Mouse (Mus musculus): Measurements from ENCODE around the gene Cfap61. TPM values are rescaled to one million over a fixed set of nuclear protein-coding genes. Genes with fewer than 3 reads are reported as not detected.

Gene Cfap61
- total RNA-seq, 2 experiments from 2014 or later = 3.8 to 3.9 TPM

- intact Hi-C loops (cut with DNase I) = loop anchor here (10.0 kb wide), 1 partner anchor 161 kb away; no protein-coding TSS in a partner anchor
- no peak for DNase-seq (ENCODE audit: extremely low spot score in 1 of 2, low spot score in 2 of 2)
Measured at GRCm38 (mm10) chr2:146224141-146224540, 289.6 kb downstream of the Cfap61 start.

DNA sequence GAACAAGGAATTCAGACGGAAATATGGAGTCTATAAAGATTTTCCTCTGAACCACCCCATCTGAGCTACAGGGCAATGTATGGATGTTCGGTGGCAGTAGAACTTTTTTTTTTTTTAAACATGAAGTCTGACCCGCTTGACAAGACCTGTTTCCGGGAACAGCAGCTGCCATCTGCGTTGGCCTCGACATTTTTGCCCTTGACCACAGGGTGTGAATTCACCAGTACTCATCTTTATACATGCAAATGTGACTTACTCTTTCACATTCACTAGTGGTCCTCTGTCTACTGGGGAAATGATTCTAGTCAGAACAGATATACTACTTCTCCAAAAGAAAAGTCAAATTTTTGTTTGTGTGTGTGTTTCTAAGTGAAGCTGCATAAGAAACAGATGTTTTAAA, 291.2 kb downstream of the Cfap61 start:
- no peak for DNase-seq (ENCODE audit: extremely low spot score in 1 of 2, low spot score in 2 of 2)
- intact Hi-C loops (cut with DNase I) = loop anchor here (10.0 kb wide), 1 partner anchor 159 kb away; no protein-coding TSS in a partner anchor

DNA sequence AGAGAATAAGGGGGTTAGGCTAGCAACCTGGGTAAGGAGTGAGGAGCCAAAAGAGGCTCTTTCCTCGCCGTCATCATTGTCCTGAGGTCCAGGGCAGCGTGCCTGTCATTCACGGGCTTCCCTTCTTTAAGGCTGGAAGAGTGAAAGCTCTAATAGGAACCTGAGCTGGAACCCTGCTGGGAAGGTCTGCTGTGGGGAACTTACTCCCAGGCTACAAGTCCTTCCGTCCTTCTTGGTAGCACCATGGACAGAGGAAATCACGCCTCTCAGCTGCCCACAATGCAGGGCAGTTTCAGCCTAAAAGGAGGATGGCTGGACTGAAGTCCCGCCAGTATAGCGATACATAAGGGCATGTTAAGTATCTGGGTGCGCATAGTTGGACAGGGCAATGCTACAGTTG, 291.9 kb downstream of the Cfap61 start:
- intact Hi-C loops (cut with DNase I) = loop anchor here (10.0 kb wide), 1 partner anchor 158 kb away; no protein-coding TSS in a partner anchor
- no peak for DNase-seq (ENCODE audit: extremely low spot score in 1 of 2, low spot score in 2 of 2)

DNA sequence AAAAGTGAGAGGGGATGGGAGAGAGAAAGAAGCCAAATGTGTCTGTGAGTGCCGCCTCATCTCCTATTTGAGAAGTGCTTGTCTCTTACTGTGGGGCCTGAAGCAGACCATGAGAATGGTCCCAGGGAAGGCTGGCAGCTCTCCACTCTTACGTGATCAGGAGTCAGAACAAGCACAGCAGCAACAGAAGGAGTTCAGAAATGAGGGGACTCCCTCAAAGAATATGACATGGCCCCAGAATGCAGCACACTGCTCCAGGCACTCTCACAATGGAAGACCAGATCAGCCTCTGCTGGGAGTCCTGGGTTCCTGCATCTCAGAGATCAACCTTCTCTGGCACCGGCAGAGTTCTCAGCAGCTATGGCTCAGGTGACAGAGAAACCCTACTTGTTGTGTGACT, 293.1 kb downstream of the Cfap61 start:
- intact Hi-C loops (cut with DNase I) = loop anchor here (10.0 kb wide), 1 partner anchor 157 kb away; no protein-coding TSS in a partner anchor
- DNase-seq (ENCODE audit: extremely low spot score in 1 of 2, low spot score in 2 of 2) = no peak

DNA sequence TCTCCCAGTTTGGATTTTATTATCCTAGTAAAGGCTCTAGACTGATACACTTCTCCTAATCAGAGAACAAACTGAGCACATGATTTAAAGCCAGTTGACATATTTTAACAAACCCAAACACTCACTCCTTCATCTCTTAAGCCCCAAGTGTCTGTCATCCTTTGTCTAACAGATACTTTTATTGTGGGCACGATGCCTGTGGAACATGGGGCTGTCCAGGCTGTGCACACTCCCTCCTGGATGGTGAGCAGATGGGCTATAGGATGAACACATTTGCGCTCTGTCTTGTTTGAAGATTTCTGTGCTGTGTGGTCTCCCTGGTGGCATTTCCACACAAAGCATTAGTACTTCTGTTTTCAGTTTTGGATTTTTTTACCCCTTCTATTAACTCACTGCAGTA, 293.9 kb downstream of the Cfap61 start:
- no peak for DNase-seq (ENCODE audit: extremely low spot score in 1 of 2, low spot score in 2 of 2)
- intact Hi-C loops (cut with DNase I) = loop anchor here (10.0 kb wide), 1 partner anchor 156 kb away; no protein-coding TSS in a partner anchor

DNA sequence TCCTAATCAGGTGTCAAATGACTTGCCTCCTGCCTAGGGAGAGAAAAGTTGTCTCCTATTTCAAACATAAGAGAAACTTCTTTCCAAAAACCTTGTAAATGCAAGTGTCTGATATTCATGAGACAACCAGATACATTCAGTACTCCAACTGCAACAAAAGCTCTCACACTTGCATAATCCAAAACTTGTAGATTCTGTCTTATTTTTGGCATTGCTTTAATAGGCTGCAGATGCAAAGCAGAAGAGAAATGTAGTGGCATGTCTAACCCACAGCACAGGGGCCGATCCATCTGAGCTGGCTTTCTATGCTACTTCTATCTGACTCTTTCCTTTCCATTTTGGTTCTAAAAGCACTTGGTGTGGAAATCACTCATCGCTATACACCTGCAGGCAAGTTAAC, 296.9 kb downstream of the Cfap61 start:
- intact Hi-C loops (cut with DNase I) = no loop called here
- DNase-seq (ENCODE audit: extremely low spot score in 1 of 2, low spot score in 2 of 2) = no peak

- intact Hi-C loops (cut with DNase I) = no loop called here
Measured at GRCm38 (mm10) chr2:146239196-146239747, 304.7 kb downstream of the Cfap61 start.

GRCm38 (mm10) chr2:146244049-146244448, 309.5 kb downstream of the Cfap61 start:
- intact Hi-C loops (cut with DNase I) = no loop called here
- no peak for DNase-seq (ENCODE audit: extremely low spot score in 1 of 2, low spot score in 2 of 2)

More at GRCm38 (mm10) chr2:146239196-146239747, 304.7 kb downstream of the Cfap61 start:
- DNase-seq (ENCODE audit: extremely low spot score in 1 of 2, low spot score in 2 of 2) = no peak

- intact Hi-C loops (cut with DNase I) = no loop called here
- no peak for DNase-seq (ENCODE audit: extremely low spot score in 1 of 2, low spot score in 2 of 2)
Measured at GRCm38 (mm10) chr2:146245401-146245800, 310.8 kb downstream of the Cfap61 start.

DNA sequence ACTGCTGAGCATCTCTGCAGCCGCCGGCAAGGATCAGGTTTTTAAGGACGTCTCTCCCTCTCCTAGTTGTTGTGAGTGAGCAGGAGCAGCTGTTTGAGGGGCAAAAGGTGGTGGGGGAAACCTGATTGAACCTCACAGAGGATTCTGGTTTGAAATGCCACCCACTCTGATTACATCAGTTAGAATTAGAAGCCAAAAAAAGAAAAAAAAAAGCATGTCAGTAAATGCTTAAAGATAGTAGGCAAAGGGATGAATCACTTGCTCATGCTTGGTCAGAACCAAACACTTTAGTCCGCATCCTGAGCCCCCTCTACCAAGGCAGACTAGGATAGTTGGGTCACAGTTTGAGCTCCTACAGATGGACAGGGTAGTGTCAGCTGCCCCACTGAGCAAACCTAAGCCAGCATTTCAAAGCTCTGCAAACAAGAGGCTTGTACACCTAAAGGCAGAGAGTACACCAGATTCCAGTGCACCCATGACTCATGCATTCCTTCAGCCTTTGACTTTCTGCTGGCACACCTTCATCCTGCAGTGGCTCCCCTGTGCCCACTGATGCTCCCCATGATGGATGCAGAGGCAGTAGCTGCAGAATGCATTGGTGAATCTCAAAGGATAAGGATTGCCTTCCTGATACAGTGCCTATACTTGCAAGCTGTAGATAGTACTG, 312.0 kb downstream of the Cfap61 start:
- intact Hi-C loops (cut with DNase I) = no loop called here
- DNase-seq (ENCODE audit: extremely low spot score in 1 of 2, low spot score in 2 of 2) = no peak

DNA sequence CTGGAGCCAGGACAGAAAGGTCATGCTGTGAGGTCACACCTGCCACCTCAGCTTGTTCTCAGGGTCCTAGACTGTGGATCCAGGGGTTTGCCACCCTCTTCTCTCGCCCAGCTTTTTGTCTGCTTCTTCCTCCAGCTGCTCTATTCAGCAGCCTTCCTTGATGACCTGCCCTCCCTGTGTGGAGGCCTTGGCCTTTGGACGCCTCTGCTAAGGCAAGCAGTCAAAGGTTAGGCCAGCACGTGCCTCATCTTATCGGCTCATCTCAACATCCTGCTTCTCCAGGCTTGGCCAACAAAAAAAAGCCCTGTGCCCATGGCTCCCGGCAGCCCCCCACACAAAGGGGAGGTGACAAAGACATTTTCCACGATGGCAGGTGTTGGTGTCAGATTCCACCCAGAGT, 313.0 kb downstream of the Cfap61 start:
- intact Hi-C loops (cut with DNase I) = no loop called here
- DNase-seq (ENCODE audit: extremely low spot score in 1 of 2, low spot score in 2 of 2) = no peak

- DNase-seq (ENCODE audit: extremely low spot score in 1 of 2, low spot score in 2 of 2) = no peak
- intact Hi-C loops (cut with DNase I) = no loop called here
Measured at GRCm38 (mm10) chr2:146249033-146249432, 314.4 kb downstream of the Cfap61 start.

- intact Hi-C loops (cut with DNase I) = no loop called here
- DNase-seq (ENCODE audit: extremely low spot score in 1 of 2, low spot score in 2 of 2) = peak in 1 of 2 experiments; percentile 34
Measured at GRCm38 (mm10) chr2:146250236-146250904, 315.8 kb downstream of the Cfap61 start.

- DNase-seq (ENCODE audit: extremely low spot score in 1 of 2, low spot score in 2 of 2) = no peak
- intact Hi-C loops (cut with DNase I) = no loop called here
Measured at GRCm38 (mm10) chr2:146254387-146254786, 319.8 kb downstream of the Cfap61 start.

GRCm38 (mm10) chr2:146255636-146256035, 321.1 kb downstream of the Cfap61 start:
- intact Hi-C loops (cut with DNase I) = no loop called here
- no peak for DNase-seq (ENCODE audit: extremely low spot score in 1 of 2, low spot score in 2 of 2)

DNA sequence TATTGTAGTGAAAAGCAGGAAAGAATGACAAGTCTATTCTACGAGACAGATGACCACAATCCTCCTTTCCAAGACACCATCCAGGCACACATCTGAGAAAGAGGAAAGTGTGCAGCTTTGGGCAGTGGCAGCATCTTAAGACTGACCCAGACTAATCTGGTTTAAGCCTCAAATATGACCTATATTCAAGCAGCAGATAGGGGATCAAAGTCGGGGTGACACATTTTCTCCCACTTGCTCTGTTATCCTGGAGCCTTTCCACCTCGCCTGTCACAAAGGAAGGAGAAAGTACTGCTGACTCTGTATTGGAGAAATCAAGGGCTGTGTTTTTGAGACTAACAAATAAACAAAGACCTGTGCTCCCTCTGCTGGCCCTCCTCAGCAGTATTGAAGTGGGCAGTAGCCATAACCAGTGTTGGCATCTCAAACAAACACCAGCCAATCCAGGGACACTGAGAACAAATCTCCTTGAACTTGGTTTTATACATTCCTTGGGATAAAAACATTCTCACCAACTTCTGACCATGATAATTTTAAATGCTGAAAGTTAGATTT, 321.8 kb downstream of the Cfap61 start:
- intact Hi-C loops (cut with DNase I) = no loop called here
- peak in 1 of 2 experiments; percentile 30 for DNase-seq (ENCODE audit: extremely low spot score in 1 of 2, low spot score in 2 of 2)

DNA sequence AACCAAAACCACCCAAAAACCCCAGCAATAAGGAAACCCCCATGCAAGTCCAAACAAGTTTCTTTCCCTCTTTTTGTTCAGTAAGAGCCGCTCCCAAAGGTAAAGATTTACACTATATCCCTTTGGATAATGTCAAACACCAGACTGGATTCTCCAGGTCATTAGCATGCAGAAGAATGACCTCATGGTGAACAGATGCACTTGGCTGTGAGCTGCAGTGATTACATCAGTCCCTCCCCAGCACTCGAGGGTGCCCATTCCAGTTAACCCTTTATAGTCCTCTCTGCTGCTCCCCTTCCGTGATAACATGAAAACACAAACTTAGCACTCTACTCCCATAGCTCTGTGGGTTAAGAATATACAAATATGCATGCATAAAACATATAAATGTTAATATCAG, 322.5 kb downstream of the Cfap61 start:
- no peak for DNase-seq (ENCODE audit: extremely low spot score in 1 of 2, low spot score in 2 of 2)
- intact Hi-C loops (cut with DNase I) = no loop called here

- intact Hi-C loops (cut with DNase I) = no loop called here
- DNase-seq (ENCODE audit: extremely low spot score in 1 of 2, low spot score in 2 of 2) = no peak
Measured at GRCm38 (mm10) chr2:146257609-146258008, 323.0 kb downstream of the Cfap61 start.

DNA sequence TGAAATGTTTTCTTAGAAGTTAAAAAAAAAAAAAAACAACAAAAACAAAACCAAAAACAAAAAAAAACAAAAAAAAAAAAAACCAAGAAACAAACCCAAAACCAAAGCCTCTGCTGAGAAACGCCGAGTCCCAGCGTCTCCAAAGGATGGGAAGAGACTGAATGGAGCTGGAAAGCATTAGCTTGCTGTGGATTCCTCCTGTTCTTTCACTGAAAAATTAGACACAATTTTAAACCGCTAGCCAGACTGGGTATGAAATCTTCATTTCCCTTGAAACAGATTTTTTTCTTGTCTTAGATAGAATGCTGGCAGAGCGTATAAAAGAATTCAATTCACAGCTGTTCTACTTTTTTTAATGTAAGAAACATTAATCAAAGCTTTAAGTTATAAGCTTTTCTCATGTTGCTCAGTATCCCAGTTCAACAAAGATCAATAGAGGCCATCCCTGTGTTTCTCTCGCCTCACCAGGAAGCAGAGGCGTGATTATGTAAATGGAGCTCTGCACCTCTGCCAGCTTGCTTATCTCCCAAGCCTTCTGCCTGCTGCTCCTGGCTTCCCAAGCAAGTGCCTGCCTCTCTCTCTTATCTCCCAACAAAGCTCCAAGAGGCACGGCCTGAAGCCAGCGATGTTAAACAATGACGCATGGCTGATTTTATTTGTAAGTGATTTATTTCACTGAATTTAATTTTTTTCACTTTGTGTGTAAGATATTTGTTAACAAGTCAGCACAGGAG, 324.3 kb downstream of the Cfap61 start:
- peak in 1 of 2 experiments; percentile 25 for DNase-seq (ENCODE audit: extremely low spot score in 1 of 2, low spot score in 2 of 2)
- intact Hi-C loops (cut with DNase I) = no loop called here
